Mouse (Mus musculus) heart, embryonic 13.5 days (tissue): ENCODE results near the gene Gpr152. TPM values are rescaled to one million over a fixed set of nuclear protein-coding genes. Genes with fewer than 3 reads are reported as not detected.

ENCODE experiments used
- ATAC-seq: fragments of 200-750 bp; cut with Nextera tagmentation; 2 replicates; pipeline ENCODE4 v1.8.0; 2017; ENCODE audit warnings: moderate TSS enrichment; ENCODE audit not compliant: insufficient number of reproducible peaks, low FRiP score, low TSS enrichment; ENCODE audit errors: extremely low read depth
- H3K27ac ChIP-seq: fragments of 300-500 bp; sonication (generic); replicated peaks from 2 replicates; pipeline ENCODE4 v1.5.1; 2015; ENCODE audit warnings: moderate library complexity, mild to moderate bottlenecking, inconsistent platforms
- H3K27me3 ChIP-seq: fragments of 300-500 bp; sonication (generic); replicated peaks from 2 replicates; pipeline ENCODE4 v1.6.1; 2015; ENCODE audit warnings: mild to moderate bottlenecking, inconsistent platforms
- H3K36me3 ChIP-seq: fragments of 300-500 bp; sonication (generic); 2 replicates; pipeline ENCODE4 v1.6.1; 2015; ENCODE audit warnings: mild to moderate bottlenecking, inconsistent platforms
- H3K4me1 ChIP-seq: fragments of 300-500 bp; sonication (generic); 2 replicates; pipeline ENCODE4 v1.6.1; 2015; ENCODE audit warnings: inconsistent platforms
- H3K4me2 ChIP-seq: fragments of 300-500 bp; sonication (generic); 2 replicates; pipeline ENCODE4 v1.6.1; 2015; ENCODE audit warnings: inconsistent platforms, mild to moderate bottlenecking, moderate library complexity
- H3K4me3 ChIP-seq: fragments of 300-500 bp; sonication (generic); 2 replicates; pipeline ENCODE4 v1.5.1; 2015; ENCODE audit warnings: moderate library complexity, mild to moderate bottlenecking, inconsistent platforms
- H3K9ac ChIP-seq: fragments of 300-500 bp; sonication (generic); 2 replicates; pipeline ENCODE4 v1.6.1; 2015; ENCODE audit warnings: inconsistent platforms, mild to moderate bottlenecking, moderate library complexity
- H3K9me3 ChIP-seq: fragments of 300-500 bp; sonication (generic); 2 replicates; pipeline ENCODE4 v1.6.1; 2016; ENCODE audit warnings: inconsistent platforms
- WGBS: fragments of 180-500 bp; shearing (Covaris S2); methylation state at CpG from one replicate; pipeline ENCODE4 v1.1.7; 2015; ENCODE audit warnings: mixed read lengths; 5-methylcytosine and 5-hydroxymethylcytosine counted together
- polyA plus RNA-seq: library from polyadenylated mRNA; unstranded; fragments of >200 nt; fragmentation: Nextera tagmentation; extraction: Ambion mirVana; gene quantifications from 2 replicates; pipeline ENCODE4 v1.2.1, GENCODE M21; 2015

The Gpr152 gene
- polyA plus RNA-seq, 1 experiment from 2014 or later, result not detected

DNA sequence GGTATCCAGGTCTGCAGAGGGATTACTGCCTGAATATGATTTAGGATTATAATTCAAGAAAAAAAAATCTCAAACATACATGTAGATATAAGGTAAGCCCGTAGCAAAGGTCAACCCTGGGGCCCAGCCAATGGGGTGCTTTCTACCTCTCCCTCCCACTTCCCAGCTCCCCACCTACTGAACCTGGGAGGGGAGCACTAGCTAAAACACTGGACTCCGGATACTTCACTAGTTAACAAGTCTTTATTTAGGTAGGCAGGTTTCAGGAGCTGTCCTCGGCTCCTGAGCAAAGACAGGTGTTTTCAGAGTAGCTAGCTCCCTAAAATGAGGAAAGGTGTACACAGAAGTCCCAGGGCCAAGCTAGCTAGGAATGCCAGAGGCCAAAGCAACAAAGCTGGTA, 24.5 kb downstream of the Gpr152 start:
- no peak overlapping the region for H3K27ac ChIP-seq
- H3K4me3 ChIP-seq, result no peak overlapping the region
- H3K27me3 ChIP-seq, result no peaks in the 10 kb centered on the region
- WGBS, result 77% methylated on average over 3 of the region's 3 CpGs
- no peak overlapping the region for H3K4me2 ChIP-seq
- no peak for ATAC-seq
- H3K4me1 ChIP-seq, result peaks cover 31% of the 10 kb centered on the region
- no peaks in the 10 kb centered on the region for H3K9me3 ChIP-seq
- no peak overlapping the region for H3K9ac ChIP-seq
- peaks cover 25% of the 10 kb centered on the region for H3K36me3 ChIP-seq

DNA sequence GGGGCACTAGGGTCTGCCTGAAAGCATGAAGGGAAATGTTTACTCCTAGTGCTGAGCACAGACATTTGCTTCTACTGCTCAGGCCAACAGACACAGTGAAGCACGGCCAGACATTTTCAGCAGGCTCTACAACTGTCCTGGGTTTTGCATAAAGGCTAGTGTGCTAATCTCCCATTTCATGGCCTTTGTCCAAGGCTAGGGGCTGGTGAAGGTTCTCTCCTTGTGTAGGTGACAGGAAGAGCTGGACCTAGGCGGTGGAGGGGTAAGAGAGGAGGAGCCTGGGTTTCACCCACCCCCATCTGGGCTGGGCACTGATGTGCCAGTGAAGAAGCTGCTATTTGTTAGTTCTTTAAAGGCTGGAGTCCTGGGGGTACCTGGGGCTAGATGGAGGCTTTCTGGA, 25.1 kb downstream of the Gpr152 start:
- H3K4me3 ChIP-seq, result no peak overlapping the region
- no peak for ATAC-seq
- no peaks in the 10 kb centered on the region for H3K9me3 ChIP-seq
- H3K27me3 ChIP-seq, result no peaks in the 10 kb centered on the region
- H3K27ac ChIP-seq, result no peak overlapping the region
- peaks cover 19% of the 10 kb centered on the region for H3K36me3 ChIP-seq
- H3K4me1 ChIP-seq, result peaks cover 33% of the 10 kb centered on the region
- WGBS, result 72% methylated on average over 2 of the region's 2 CpGs
- no peak overlapping the region for H3K4me2 ChIP-seq
- H3K9ac ChIP-seq, result no peak overlapping the region

DNA sequence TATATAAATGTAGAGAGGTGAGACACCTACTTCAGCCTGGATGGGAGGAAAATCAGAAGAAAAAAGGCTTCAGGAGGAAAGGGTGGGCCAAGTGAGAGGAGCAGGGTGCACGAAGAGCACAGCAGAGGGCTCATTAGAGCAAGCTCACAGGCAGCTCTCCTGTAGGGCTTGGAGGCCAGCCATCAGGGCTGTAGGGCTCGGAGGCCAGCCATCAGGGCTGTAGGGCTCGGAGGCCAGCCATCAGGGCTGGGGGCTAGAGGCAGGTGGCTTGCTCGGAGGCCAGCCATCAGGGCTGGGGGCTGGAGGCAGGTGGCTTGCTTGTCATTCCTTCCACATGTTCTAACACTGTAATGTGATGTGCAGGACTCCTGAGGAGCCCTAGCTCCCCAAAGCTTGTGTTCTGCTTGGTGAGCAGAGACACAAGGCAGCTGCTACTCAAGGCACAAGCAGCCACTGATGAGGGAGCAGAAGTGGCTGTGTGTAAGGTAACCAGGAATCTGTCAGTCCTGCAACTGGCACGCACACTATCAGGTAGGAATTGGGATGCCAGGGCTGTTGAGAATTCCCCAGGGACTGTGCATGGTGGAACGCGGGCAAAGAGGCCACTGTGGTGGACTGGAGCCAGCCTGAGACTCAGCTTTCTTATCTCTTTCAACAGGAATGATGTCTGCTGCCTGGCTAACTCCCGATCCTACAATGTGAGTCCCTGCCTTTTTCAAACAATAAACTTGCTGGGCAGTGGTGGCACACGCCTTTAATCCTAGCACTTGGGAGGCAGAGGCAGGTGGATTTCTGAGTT, 27.3 kb downstream of the Gpr152 start:
- Histone ChIP-seq H3K9me3 (no peaks in the 10 kb centered on the region), H3K27me3 (no peaks in the 10 kb centered on the region), H3K9ac (peak overlapping the region; percentile 68), H3K27ac (peak overlapping the region; percentile 58), H3K4me1 (peaks cover 52% of the 10 kb centered on the region), H3K4me2 (peak overlapping the region; percentile 0; the same call in 1 of the 2 replicates), H3K36me3 (peaks cover 1% of the 10 kb centered on the region; the same call in 1 of the 2 replicates), H3K4me3 (no peak overlapping the region)
- no peak for ATAC-seq
- 38% methylated on average over 9 of the region's 9 CpGs for WGBS

DNA sequence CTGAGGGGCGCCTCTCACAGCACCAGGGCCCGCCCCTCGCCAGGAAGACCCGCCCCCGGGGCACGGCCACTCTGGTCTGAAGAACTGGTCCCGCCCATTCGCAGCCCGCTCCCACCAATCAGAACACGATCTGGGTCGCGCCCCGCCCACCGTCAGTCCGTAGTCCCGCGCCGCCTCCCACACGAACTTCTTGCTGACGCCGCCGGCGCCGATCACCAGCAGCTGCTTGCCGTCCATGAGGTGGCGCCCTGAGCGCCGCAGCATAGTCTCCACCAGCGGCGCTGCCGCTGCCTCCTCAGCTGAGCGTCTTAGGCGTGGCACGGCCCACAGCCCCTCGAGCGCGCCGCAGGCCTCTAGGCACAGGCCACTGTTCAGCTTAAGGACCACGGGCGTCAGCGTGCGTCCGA, 29.8 kb downstream of the Gpr152 start:
- ATAC-seq, result peak; percentile 90
- Histone ChIP-seq H3K9me3 (no peaks in the 10 kb centered on the region), H3K4me2 (peak overlapping the region; percentile 78), H3K27me3 (no peaks in the 10 kb centered on the region), H3K9ac (peak overlapping the region; percentile 87), H3K27ac (peak overlapping the region; percentile 89), H3K36me3 (no peaks in the 10 kb centered on the region), H3K4me1 (peaks cover 50% of the 10 kb centered on the region), H3K4me3 (peak overlapping the region; percentile 53)
- under 1% methylated on average over 43 of the region's 43 CpGs for WGBS

DNA sequence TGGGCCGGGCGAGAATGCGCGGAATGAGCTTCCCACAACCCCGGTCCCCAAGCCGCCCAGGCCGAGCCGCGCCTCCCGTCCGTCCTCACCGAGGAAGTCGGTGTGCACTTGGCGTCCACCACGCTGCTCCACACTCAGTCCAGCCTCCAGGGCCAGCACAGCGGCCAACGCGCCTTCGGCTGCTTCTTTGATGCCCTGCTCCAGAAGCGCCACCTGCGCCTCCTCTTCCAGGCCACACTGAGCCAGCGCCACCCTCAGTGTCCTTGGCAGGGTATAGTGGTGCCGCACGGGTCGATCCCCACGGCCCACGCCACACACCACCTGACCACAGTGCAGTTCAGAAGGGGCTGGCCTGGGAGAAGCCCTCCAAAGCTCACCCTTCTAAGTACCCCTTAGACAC, 30.2 kb downstream of the Gpr152 start:
- H3K4me1 ChIP-seq, result peaks cover 50% of the 10 kb centered on the region
- 7% methylated on average over 27 of the region's 27 CpGs for WGBS

DNA sequence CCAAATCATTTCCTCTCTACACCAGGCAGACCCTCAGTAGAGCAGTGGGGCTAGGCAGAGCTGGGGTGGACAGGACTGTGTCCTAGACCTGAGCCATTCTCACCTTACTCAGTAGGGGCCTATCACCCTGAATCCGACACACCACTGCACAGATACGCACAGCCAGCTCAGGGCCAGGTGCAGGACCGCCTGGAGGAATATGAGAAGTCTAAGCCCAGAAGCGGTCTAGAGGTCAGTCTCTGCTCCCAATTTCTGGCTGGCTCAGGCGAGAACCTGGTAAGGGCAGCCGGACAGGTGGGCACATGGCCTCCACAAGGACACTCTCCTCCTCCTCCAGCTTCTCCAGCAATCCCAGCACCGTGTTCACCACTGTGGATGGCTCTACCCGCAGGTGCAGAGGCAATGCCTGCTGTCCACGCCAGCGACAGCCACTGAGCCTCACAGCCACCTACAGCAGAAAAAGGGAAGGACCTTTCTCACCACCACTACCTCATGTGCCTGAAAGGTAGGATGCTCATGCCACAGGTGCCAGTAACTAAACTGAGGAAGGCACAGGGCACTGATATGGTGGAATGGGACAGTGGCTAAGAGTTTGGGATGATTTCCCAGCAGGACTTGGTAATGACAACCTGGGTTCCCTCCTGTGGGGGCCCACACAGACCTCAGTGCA, 31.3 kb downstream of the Gpr152 start:
- H3K9me3 ChIP-seq, result no peaks in the 10 kb centered on the region
- no peaks in the 10 kb centered on the region for H3K27me3 ChIP-seq
- H3K4me3 ChIP-seq, result no peak overlapping the region
- WGBS, result 91% methylated on average over 10 of the region's 10 CpGs
- H3K4me2 ChIP-seq, result no peak overlapping the region
- H3K4me1 ChIP-seq, result peaks cover 60% of the 10 kb centered on the region
- H3K27ac ChIP-seq, result peak overlapping the region; percentile 64
- no peaks in the 10 kb centered on the region for H3K36me3 ChIP-seq
- H3K9ac ChIP-seq, result peak overlapping the region; percentile 51
- no peak for ATAC-seq

More for the DNA sequence above, 30.2 kb downstream of the Gpr152 start:
- Histone ChIP-seq H3K27ac (peak overlapping the region; percentile 89), H3K9me3 (no peaks in the 10 kb centered on the region), H3K9ac (peak overlapping the region; percentile 87), H3K4me3 (peak overlapping the region; percentile 53), H3K27me3 (no peaks in the 10 kb centered on the region), H3K36me3 (no peaks in the 10 kb centered on the region), H3K4me2 (peak overlapping the region; percentile 78)
- no peak; the same call in 1 of the 2 replicates for ATAC-seq

DNA sequence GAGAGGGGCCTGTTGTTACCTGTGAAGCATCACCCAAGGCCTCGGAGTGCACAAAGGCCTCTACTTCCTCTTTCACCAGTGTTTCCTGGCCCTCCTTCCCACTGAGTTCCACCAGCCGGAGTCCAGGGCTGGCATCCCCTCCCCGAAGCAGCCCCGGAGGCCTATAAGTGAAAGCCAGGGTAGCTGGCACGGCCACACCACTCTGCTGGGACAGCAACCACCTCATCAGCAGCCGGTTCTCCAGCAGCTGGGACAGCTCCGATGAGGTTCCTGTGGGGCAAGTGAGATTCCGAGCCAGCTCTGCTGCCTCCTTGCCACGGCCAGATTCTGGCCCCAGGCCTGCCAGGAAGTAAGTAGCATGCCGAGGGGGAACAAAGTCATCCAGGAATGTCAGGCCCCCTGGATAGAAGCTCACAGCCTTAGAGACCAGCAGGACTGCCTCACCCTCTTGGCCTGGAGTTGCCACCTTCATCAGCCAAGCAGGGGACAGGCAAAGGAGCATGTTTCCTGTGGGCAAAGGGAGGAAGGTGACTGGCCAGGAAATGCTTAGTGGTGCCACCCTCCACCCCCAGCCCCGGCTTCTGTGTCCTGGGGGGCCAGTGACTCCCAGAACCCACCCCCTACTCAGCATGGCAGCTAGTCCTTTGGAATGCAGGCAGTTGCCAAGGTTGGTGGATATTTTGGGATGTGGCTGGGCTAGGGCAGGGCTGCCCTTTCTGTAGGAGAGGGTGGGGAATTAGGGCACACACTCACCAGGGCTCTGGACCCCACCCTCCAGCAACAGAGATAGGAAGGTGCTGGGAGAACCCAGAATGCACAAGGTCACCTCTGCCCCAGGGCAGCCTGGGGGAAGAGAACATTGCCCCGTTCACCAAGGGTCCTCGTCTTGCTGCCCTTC, 32.1 kb downstream of the Gpr152 start:
- 0 out of 2 replicates have a peak overlapping the region, but pooled peaks have one; percentile 0 for H3K4me2 ChIP-seq
- H3K27ac ChIP-seq, result peak overlapping the region; percentile 64
- ATAC-seq, result no peak
- WGBS, result 47% methylated on average over 13 of the region's 13 CpGs
- H3K36me3 ChIP-seq, result no peaks in the 10 kb centered on the region
- H3K4me1 ChIP-seq, result peaks cover 56% of the 10 kb centered on the region
- 0 out of 2 replicates have a peak, but pooled peaks cover 3% of the 10 kb centered on the region for H3K27me3 ChIP-seq
- H3K4me3 ChIP-seq, result no peak overlapping the region
- H3K9ac ChIP-seq, result peak overlapping the region; percentile 51
- H3K9me3 ChIP-seq, result no peaks in the 10 kb centered on the region

DNA sequence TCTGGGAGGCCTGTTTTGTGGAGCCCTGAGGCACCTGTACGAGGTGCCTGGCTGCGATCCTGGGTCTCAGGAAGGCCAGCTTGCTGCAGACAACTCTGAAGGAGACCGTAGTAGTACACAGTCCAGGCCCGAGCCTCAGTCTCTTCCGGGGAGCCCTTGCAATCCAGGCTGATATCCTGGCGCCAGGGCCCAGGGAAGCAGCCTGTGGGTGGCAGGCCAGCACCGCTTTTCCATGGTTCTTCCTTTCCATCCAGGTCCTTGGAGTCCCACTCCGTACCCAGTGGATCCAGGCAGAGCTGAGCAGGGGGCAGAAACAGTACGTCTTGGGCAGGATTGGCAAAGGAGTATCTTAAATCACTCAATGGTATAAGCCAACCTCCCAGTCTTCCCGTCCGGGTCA, 33.3 kb downstream of the Gpr152 start:
- 62% methylated on average over 11 of the region's 11 CpGs for WGBS
- H3K27ac ChIP-seq, result no peak overlapping the region
- H3K9ac ChIP-seq, result peak overlapping the region; percentile 57; the same call in 1 of the 2 replicates
- no peak overlapping the region for H3K4me3 ChIP-seq
- H3K4me2 ChIP-seq, result no peak overlapping the region
- H3K27me3 ChIP-seq, result peaks cover 7% of the 10 kb centered on the region; the same call in 1 of the 2 replicates
- H3K9me3 ChIP-seq, result no peaks in the 10 kb centered on the region
- H3K4me1 ChIP-seq, result peaks cover 51% of the 10 kb centered on the region
- ATAC-seq, result no peak
- H3K36me3 ChIP-seq, result no peaks in the 10 kb centered on the region

DNA sequence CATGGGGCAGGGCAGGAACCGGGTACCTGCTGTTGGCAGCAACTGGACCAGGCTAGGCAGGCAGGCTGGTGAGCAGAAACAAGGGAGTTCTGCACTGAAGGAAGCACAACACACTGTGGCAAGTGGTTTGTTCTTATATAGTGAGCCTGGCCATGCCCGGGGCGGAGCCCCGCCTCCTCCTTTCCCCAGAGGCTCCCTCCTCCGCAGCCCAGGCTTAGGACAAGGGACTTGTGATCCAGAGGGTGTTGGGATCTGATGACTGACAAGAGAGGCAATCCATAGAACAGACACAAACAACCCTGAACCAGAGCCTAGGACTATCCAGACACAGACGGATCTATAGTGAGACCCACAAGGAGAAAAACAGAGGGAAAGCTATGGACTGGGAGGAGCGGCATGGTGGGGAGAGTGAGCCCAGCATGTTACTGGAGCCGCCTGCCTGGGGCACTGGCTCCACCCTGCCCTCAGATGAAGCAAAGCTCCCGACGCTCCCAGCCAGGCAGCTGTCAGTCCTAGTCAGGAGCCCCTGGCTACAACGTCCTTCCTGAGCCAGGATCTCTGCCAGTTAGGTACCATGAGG, 35.9 kb downstream of the Gpr152 start, which contains the start of gene Carns1:
Gene Carns1 (minus strand): TSS at position 112 of the 580 bp plus-strand sequence.
- H3K27ac ChIP-seq, result peak within 1 kb of the TSS; percentile 13
- peaks cover 7% of the 10 kb centered on the region; the same call in 1 of the 2 replicates for H3K27me3 ChIP-seq
- H3K36me3 ChIP-seq, result no peaks in the 10 kb centered on the region
- H3K9ac ChIP-seq, result peak within 1 kb of the TSS; percentile 60
- peak within 1 kb of the TSS; percentile 29 for H3K4me3 ChIP-seq
- peak within 1 kb of the TSS; percentile 63 for H3K4me2 ChIP-seq
- 2% methylated on average over 11 of the region's 11 CpGs for WGBS
- H3K9me3 ChIP-seq, result no peaks in the 10 kb centered on the region
- ATAC-seq, result 0 out of 2 replicates have a peak, but pooled peaks have one; percentile 22
- peaks cover 38% of the 10 kb centered on the region for H3K4me1 ChIP-seq

DNA sequence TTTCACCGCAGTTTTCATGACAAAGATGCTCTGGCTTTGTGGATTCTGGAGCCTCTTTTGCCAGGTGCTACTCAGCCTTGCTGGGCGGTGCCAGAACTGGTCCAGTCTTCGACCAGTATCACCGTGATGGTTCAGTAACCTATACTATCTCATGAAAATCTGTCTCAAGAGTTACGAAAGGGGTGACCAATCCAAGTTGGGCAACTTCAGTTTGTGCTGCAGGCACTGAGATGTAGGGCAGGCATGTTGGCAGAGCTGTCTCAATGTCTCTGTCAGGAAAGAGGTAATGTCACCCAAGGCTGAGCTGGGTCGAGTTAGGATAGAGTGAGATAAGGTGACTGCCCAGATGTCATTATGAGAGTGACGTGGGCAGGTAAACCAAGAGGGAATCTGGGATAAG, 40.8 kb downstream of the Gpr152 start:
- Histone ChIP-seq H3K4me1 (peaks cover 21% of the 10 kb centered on the region), H3K27ac (no peak overlapping the region), H3K4me2 (no peak overlapping the region), H3K9me3 (no peaks in the 10 kb centered on the region), H3K36me3 (no peaks in the 10 kb centered on the region), H3K9ac (no peak overlapping the region), H3K27me3 (peaks cover 7% of the 10 kb centered on the region; the same call in 1 of the 2 replicates), H3K4me3 (no peak overlapping the region)
- WGBS, result 75% methylated on average over 7 of the region's 7 CpGs
- ATAC-seq, result no peak
